Mouse (Mus musculus): ENCODE data around the gene Ssc5d.

DNA sequence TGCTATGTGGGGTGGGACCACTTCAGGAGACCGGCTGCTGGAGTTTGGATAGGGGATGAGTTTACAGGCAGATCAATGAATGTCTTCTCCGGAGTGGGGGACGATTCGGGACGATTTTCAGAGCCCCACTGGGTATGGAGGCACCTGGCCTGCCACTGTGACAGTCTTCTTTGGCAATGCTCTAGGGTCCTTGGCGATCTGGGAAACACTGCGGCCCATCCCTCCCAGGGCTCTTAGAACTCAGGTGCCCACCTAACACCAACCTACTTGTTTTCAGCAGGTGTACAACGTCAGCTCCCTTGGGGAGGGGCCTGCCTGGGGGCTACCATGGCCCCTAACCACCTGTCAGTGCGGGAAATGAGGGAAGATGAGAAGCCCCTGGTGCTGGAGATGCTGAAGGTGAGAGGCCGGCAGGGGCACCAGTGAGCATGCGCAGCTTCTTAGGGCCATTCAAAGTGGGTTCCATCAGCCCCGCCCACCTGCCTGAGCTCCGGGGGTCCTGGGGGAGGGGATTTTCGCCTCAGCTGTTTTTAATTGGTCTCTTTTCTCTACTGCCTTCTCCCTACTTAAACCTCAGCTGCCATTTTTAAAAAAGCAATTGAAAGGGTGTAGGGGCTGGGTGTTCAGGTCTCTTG is 2.5 kb upstream of the Ssc5d start:
- no peak for TF ChIP-seq CTCF (IDR thresholded peaks at IDR 0.05; ENCODE audit: extremely low read depth, insufficient read length, insufficient replicate concordance, low read depth, low read length)
- TF ChIP-seq POLR2A (IDR thresholded peaks at IDR 0.05; ENCODE audit: low read depth, low read length), result no peak

Measured in small intestine, adult 2 months (tissue).